Mouse (Mus musculus) kidney, embryonic 15.5 days (tissue): ENCODE results near the gene Olfr577. TPM values are rescaled to one million over a fixed set of nuclear protein-coding genes. Genes with fewer than 3 reads are reported as not detected.

Experiments used
- ATAC-seq: fragments of 200-750 bp; cut with Nextera tagmentation; replicated peaks from 2 replicates; pipeline ENCODE4 v1.8.0; 2017; ENCODE audit warnings: moderate TSS enrichment; ENCODE audit not compliant: low FRiP score
- H3K27ac ChIP-seq: fragments of 300-500 bp; sonication (generic); 2 replicates; pipeline ENCODE4 v1.5.1; 2015; ENCODE audit warnings: mild to moderate bottlenecking, inconsistent platforms
- H3K27me3 ChIP-seq: fragments of 300-500 bp; sonication (generic); 2 replicates; pipeline ENCODE4 v1.6.1; 2015; ENCODE audit warnings: inconsistent platforms
- H3K36me3 ChIP-seq: fragments of 300-500 bp; sonication (generic); 2 replicates; pipeline ENCODE4 v1.6.1; 2015; ENCODE audit warnings: inconsistent platforms
- H3K4me1 ChIP-seq: fragments of 300-500 bp; sonication (generic); 2 replicates; pipeline ENCODE4 v1.6.1; 2015; ENCODE audit warnings: inconsistent platforms
- H3K4me2 ChIP-seq: fragments of 300-500 bp; sonication (generic); 2 replicates; pipeline ENCODE4 v1.6.1; 2015; ENCODE audit warnings: moderate library complexity, mild to moderate bottlenecking, inconsistent platforms
- H3K4me3 ChIP-seq: fragments of 300-500 bp; sonication (generic); replicated peaks from 2 replicates; pipeline ENCODE4 v1.5.1; 2015; ENCODE audit warnings: mild to moderate bottlenecking, inconsistent platforms
- H3K9ac ChIP-seq: fragments of 300-500 bp; sonication (generic); 2 replicates; pipeline ENCODE4 v1.6.1; 2015; ENCODE audit warnings: mild to moderate bottlenecking, inconsistent platforms
- H3K9me3 ChIP-seq: fragments of 300-500 bp; sonication (generic); replicated peaks from 2 replicates; pipeline ENCODE4 v1.6.1; 2016; ENCODE audit warnings: inconsistent platforms
- WGBS: fragments of 180-500 bp; shearing (Covaris S2); methylation state at CpG from one replicate; pipeline ENCODE4 v1.1.7; 2015; ENCODE audit warnings: mixed read lengths; 5-methylcytosine and 5-hydroxymethylcytosine counted together
- polyA plus RNA-seq: library from polyadenylated mRNA; unstranded; fragments of >200 nt; fragmentation: Nextera tagmentation; extraction: Ambion mirVana; gene quantifications from 2 replicates; pipeline ENCODE4 v1.2.1, GENCODE M21; 2015

Gene Olfr577
- polyA plus RNA-seq: not detected in 2 replicates

- Histone ChIP-seq H3K9me3 (no peaks in the 10 kb centered on the region), H3K4me2 (no peak within 1 kb of the TSS), H3K4me3 (no peak within 1 kb of the TSS), H3K27ac (no peak within 1 kb of the TSS), H3K9ac (no peak within 1 kb of the TSS), H3K36me3 (no peaks in the 10 kb centered on the region), H3K4me1 (no peaks in the 10 kb centered on the region), H3K27me3 (no peaks in the 10 kb centered on the region)
- WGBS: 79% methylated on average over 2 of the region's 2 CpGs
- ATAC-seq: no peak
These were observed at the start of gene Olfr577 for GRCm38 (mm10) chr7:102975843-102976242. Gene Olfr577 (minus strand): TSS chr7:102975943.

GRCm38 (mm10) chr7:102989224-102989623 is 13.5 kb upstream of the Olfr577 start, which contains the start of gene Olfr578:
Gene Olfr578 (minus strand): TSS chr7:102989324.
- no peak for ATAC-seq

GRCm38 (mm10) chr7:102974399-102974798 is 1.3 kb downstream of the Olfr577 start:
- 46% methylated on average over 1 of the region's 1 CpGs for WGBS
- no peaks in the 10 kb centered on the region for H3K9me3 ChIP-seq

More at GRCm38 (mm10) chr7:102989224-102989623, 13.5 kb upstream of the Olfr577 start, which contains the start of gene Olfr578:
- no peak within 1 kb of the TSS for H3K27ac ChIP-seq
- WGBS: 77% methylated on average over 3 of the region's 3 CpGs
- no peaks in the 10 kb centered on the region for H3K36me3 ChIP-seq
- H3K4me1 ChIP-seq: no peaks in the 10 kb centered on the region
- no peak within 1 kb of the TSS for H3K4me3 ChIP-seq
- no peak within 1 kb of the TSS for H3K9ac ChIP-seq
- no peaks in the 10 kb centered on the region for H3K9me3 ChIP-seq
- H3K4me2 ChIP-seq: no peak within 1 kb of the TSS
- H3K27me3 ChIP-seq: no peaks in the 10 kb centered on the region

GRCm38 (mm10) chr7:102962360-102962759 is 13.4 kb downstream of the Olfr577 start, which contains the start of gene Olfr576:
Gene Olfr576 (plus strand): TSS chr7:102962660.
- no peaks in the 10 kb centered on the region for H3K9me3 ChIP-seq
- ATAC-seq: no peak
- no peaks in the 10 kb centered on the region for H3K36me3 ChIP-seq
- no peak within 1 kb of the TSS for H3K4me3 ChIP-seq
- no peak within 1 kb of the TSS for H3K9ac ChIP-seq
- H3K27ac ChIP-seq: no peak within 1 kb of the TSS
- H3K4me1 ChIP-seq: no peaks in the 10 kb centered on the region
- WGBS: 49% methylated on average over 2 of the region's 2 CpGs
- no peaks in the 10 kb centered on the region for H3K27me3 ChIP-seq
- H3K4me2 ChIP-seq: no peak within 1 kb of the TSS

More at GRCm38 (mm10) chr7:102974399-102974798, 1.3 kb downstream of the Olfr577 start:
- Histone ChIP-seq H3K9ac (no peak overlapping the region), H3K27ac (no peak overlapping the region), H3K4me2 (no peak overlapping the region), H3K4me3 (no peak overlapping the region), H3K27me3 (no peaks in the 10 kb centered on the region), H3K4me1 (no peaks in the 10 kb centered on the region), H3K36me3 (no peaks in the 10 kb centered on the region)
- no peak for ATAC-seq

GRCm38 (mm10) chr7:102958593-102958992 is 17.1 kb downstream of the Olfr577 start, which contains the start of gene Olfr575:
Gene Olfr575 (minus strand): TSS chr7:102958775.
- no peak for ATAC-seq
- 66% methylated on average over 1 of the region's 1 CpGs for WGBS

GRCm38 (mm10) chr7:102958137-102958536 is 17.6 kb downstream of the Olfr577 start:
- no peaks in the 10 kb centered on the region for H3K9me3 ChIP-seq
- WGBS: 63% methylated on average over 3 of the region's 3 CpGs
- H3K4me3 ChIP-seq: no peak overlapping the region
- H3K27ac ChIP-seq: no peak overlapping the region
- no peak for ATAC-seq
- H3K4me1 ChIP-seq: no peaks in the 10 kb centered on the region
- H3K27me3 ChIP-seq: no peaks in the 10 kb centered on the region
- H3K36me3 ChIP-seq: no peaks in the 10 kb centered on the region
- H3K4me2 ChIP-seq: no peak overlapping the region
- H3K9ac ChIP-seq: no peak overlapping the region

More at GRCm38 (mm10) chr7:102958593-102958992, 17.1 kb downstream of the Olfr577 start, which contains the start of gene Olfr575:
- Histone ChIP-seq H3K4me3 (no peak within 1 kb of the TSS), H3K9me3 (no peaks in the 10 kb centered on the region), H3K36me3 (no peaks in the 10 kb centered on the region), H3K4me2 (no peak within 1 kb of the TSS), H3K4me1 (no peaks in the 10 kb centered on the region), H3K27ac (no peak within 1 kb of the TSS), H3K9ac (no peak within 1 kb of the TSS), H3K27me3 (no peaks in the 10 kb centered on the region)

GRCm38 (mm10) chr7:102950732-102951131 is 25.0 kb downstream of the Olfr577 start:
- Histone ChIP-seq H3K4me1 (no peaks in the 10 kb centered on the region; the same call in 1 of the 2 replicates), H3K9ac (no peak overlapping the region), H3K36me3 (no peaks in the 10 kb centered on the region), H3K27ac (no peak overlapping the region), H3K27me3 (no peaks in the 10 kb centered on the region), H3K4me2 (no peak overlapping the region), H3K9me3 (no peaks in the 10 kb centered on the region), H3K4me3 (no peak overlapping the region)
- peak; percentile 64 for ATAC-seq
- WGBS: 57% methylated on average over 1 of the region's 1 CpGs

GRCm38 (mm10) chr7:102948167-102948566 is 27.6 kb downstream of the Olfr577 start, which contains the start of gene Olfr574:
Gene Olfr574 (plus strand): TSS chr7:102948467.
- no peak within 1 kb of the TSS for H3K9ac ChIP-seq
- no peak within 1 kb of the TSS for H3K27ac ChIP-seq
- no peak for ATAC-seq
- WGBS: 88% methylated on average over 1 of the region's 1 CpGs
- no peak within 1 kb of the TSS for H3K4me3 ChIP-seq
- no peaks in the 10 kb centered on the region for H3K27me3 ChIP-seq
- H3K4me2 ChIP-seq: no peak within 1 kb of the TSS
- no peaks in the 10 kb centered on the region; the same call in 1 of the 2 replicates for H3K4me1 ChIP-seq
- no peaks in the 10 kb centered on the region for H3K36me3 ChIP-seq
- H3K9me3 ChIP-seq: no peaks in the 10 kb centered on the region

GRCm38 (mm10) chr7:102943417-102943816 is 32.3 kb downstream of the Olfr577 start:
- ATAC-seq: no peak
- Histone ChIP-seq H3K4me2 (no peak overlapping the region), H3K4me3 (no peak overlapping the region), H3K27me3 (no peaks in the 10 kb centered on the region), H3K9me3 (no peaks in the 10 kb centered on the region), H3K36me3 (no peaks in the 10 kb centered on the region), H3K9ac (no peak overlapping the region), H3K27ac (no peak overlapping the region), H3K4me1 (no peaks in the 10 kb centered on the region)
- WGBS: 85% methylated on average over 1 of the region's 1 CpGs

GRCm38 (mm10) chr7:102942475-102942874 is 33.3 kb downstream of the Olfr577 start, which contains the start of gene Olfr573-ps1:
Gene Olfr573-ps1 (minus strand): TSS chr7:102942575.
- no peak for ATAC-seq
- H3K4me3 ChIP-seq: no peak within 1 kb of the TSS
- H3K27me3 ChIP-seq: no peaks in the 10 kb centered on the region
- 89% methylated on average over 2 of the region's 2 CpGs for WGBS
- H3K9me3 ChIP-seq: no peaks in the 10 kb centered on the region
- H3K9ac ChIP-seq: no peak within 1 kb of the TSS
- H3K4me2 ChIP-seq: no peak within 1 kb of the TSS
- H3K36me3 ChIP-seq: no peaks in the 10 kb centered on the region
- no peak within 1 kb of the TSS for H3K27ac ChIP-seq
- H3K4me1 ChIP-seq: no peaks in the 10 kb centered on the region

GRCm38 (mm10) chr7:102927105-102927504 is 48.6 kb downstream of the Olfr577 start:
- H3K4me2 ChIP-seq: no peak overlapping the region
- WGBS: 78% methylated on average over 3 of the region's 3 CpGs
- H3K9me3 ChIP-seq: no peaks in the 10 kb centered on the region
- no peak for ATAC-seq
- H3K27ac ChIP-seq: no peak overlapping the region
- no peaks in the 10 kb centered on the region for H3K4me1 ChIP-seq
- H3K9ac ChIP-seq: no peak overlapping the region
- no peak overlapping the region for H3K4me3 ChIP-seq
- no peaks in the 10 kb centered on the region for H3K27me3 ChIP-seq
- no peaks in the 10 kb centered on the region for H3K36me3 ChIP-seq

GRCm38 (mm10) chr7:102924109-102924508 is 51.6 kb downstream of the Olfr577 start, which contains the start of gene Olfr572:
Gene Olfr572 (plus strand): TSS chr7:102924409.
- Histone ChIP-seq H3K4me2 (no peak within 1 kb of the TSS), H3K9ac (no peak within 1 kb of the TSS), H3K36me3 (no peaks in the 10 kb centered on the region), H3K27ac (no peak within 1 kb of the TSS), H3K4me3 (no peak within 1 kb of the TSS), H3K9me3 (no peaks in the 10 kb centered on the region), H3K4me1 (no peaks in the 10 kb centered on the region), H3K27me3 (no peaks in the 10 kb centered on the region)
- no peak for ATAC-seq
- WGBS: 56% methylated on average over 1 of the region's 1 CpGs
